Mouse (Mus musculus): Measurements from ENCODE around the gene Adra2c.
A peak's percentile ranks its signal among the peaks of the same experiment; 100 is the strongest.

Adra2c gene

DNA sequence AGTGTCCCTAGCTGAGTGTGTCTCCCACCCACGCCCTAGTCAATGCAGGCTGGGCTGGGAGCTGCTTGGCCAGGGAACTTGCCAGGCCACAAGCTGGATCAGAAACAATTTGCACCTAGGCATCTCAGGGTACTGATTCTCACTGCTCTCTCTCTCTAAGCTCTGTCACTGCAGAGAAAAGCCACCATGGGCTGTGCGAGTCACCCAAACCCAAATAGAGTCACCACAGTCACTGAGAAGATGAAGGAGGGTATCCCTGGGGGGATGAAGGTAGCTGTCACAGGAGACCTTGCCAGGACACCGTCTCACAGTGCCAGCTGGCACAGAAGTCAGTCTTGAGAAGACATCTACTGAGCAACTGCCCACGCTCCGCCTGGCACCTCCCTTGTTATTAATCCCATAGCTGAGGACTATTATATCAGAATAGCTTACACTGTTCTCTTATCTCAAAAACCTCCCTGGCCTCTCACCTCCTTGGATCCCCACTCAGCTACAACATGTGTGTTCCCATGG is 33.7 kb downstream of the Adra2c start:
- no peak for DNase-seq (ENCODE audit: low spot score)

DNA sequence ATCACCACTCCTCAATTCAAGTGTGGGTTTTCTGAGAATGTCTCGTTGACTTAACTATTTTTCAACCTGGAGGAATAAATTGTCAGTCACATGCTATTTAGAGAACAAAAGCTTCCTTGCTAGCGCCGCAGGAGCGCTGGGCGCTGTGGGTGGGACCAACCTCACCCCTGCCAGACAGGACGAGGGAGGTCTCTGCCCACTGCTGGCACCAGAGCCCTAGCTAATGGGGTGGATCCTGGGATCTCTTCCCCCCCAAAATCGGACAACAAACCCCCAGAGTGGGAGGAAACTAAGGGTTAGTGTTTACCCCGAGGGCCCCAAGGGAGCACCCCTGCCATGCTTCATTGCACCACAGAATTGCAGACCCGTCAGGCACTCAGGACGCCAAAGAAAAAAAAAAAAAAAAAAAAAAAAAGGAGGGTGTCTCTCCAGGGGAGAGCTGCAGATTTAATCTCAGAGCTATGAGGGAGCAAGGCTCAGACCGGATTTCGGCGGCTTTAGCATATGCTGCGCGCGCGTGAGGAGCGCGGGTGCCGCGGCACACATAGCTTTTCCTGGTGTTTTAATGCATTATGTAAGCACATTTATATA is 35.2 kb downstream of the Adra2c start:
- peak; percentile 64 for DNase-seq (ENCODE audit: low spot score)

GRCm38 (mm10) chr5:35313826-35314586 is 35.9 kb downstream of the Adra2c start:
- DNase-seq (ENCODE audit: low spot score): no peak

DNA sequence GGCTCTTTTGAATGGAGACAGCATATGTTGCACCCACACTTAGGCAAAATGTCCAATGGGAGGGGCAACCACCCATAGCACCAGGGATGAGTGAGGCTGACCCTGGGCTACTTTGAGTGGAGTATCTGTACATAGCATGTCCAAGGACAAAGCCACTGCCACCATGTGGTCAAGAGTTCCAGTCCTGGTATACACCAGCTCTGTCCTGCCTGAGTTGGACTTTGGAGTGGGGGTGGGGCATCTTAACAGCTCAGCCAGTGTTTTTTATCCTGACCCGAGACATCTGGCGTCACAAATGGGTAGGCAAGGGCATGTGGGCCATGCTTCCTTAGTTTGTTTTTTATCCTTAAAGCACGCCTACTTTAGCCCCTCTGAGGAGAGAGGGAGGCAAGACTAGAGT is 36.5 kb downstream of the Adra2c start:
- no peak for DNase-seq (ENCODE audit: low spot score)

DNA sequence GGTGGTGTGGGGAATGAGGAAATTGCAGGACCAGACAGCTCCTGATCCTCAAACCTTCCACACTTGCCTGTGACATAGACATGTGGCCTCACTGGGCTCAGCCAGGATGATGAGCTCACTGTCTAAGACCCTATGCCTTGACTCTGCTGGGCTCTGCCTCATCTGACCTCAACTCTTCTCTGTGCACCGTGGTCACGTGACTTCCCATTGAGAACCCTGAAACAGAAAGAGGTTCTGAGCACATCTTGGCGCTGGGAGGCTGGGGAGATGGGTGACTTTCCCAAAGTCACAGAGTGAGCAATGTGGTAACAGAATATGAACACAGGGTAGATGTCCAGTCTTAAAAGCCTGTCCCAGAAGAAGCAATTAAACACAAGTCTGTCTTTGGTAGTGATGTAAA is 37.1 kb downstream of the Adra2c start:
- no peak for DNase-seq (ENCODE audit: low spot score)

DNA sequence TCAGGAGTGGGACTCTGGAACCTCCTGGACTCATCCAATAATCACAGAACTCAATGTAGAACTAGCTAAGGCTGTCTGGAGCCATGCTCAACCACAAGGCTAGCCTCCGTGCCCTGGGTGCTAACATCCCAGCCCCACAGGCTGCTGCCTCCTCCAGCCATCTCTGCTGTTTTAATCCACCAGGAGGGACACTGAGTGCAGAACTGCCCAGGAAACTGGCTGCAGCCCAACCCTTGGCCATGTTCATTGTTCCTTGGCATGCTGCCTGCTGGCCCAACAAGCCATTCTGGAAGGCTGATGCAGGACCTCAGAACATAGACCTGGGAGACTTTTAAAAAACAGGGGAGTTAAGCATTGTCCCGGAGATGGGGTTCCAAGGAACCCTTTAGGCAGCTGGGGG is 42.5 kb downstream of the Adra2c start:
- DNase-seq (ENCODE audit: low spot score): peak; percentile 49

DNA sequence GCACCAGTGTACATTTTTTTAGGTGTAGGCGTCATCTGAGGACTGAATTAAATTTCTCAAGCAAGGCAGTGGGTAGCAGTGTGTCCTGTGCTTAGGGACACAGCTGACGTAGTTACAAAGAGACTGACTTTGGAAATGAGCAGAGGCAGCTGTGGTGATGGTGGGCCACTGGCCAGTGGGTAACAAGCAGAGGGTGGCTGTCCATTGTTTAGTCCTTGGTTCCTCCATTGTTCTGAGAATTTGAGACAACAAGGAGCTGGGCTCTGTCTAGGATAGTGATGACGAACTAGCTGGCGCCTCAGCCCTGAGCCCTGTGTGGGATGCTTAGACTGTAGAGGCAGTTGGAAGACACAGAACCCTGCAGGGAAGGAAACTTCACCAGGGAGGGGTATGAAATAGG is 52.7 kb downstream of the Adra2c start:
- no peak for DNase-seq (ENCODE audit: low spot score)

Data from MN1 (cell line).